Mouse (Mus musculus): ENCODE results near the gene Ttc30a2. TPM values are rescaled to one million over a fixed set of nuclear protein-coding genes. Genes with fewer than 3 reads are reported as not detected.
"Not testable (repeated sequence)": the region's sequence is repeated elsewhere in the genome, so short reads cannot be mapped to it uniquely, and the experiment has no call there.

The Ttc30a2 gene
- 0.06 and 0.09 TPM in 2 replicates for polyA plus RNA-seq (2015; fragmentation: Nextera tagmentation; extraction: Ambion mirVana)

- 32% methylated on average over 23 of the region's 24 CpGs for WGBS (ENCODE audit: insufficient replicate concordance)
- H3K27me3 ChIP-seq; H3K4me2 ChIP-seq; DNase-seq; H3K9me3 ChIP-seq (replicated peaks); H3K36me3 ChIP-seq; H3K9ac ChIP-seq; H3K4me1 ChIP-seq (replicated peaks); H3K4me3 ChIP-seq (replicated peaks); H3K27ac ChIP-seq: not testable (repeated sequence)
- 0 out of 2 replicates have a peak, but pooled peaks have one; percentile 38 for ATAC-seq (ENCODE audit: low read depth)
Measured at GRCm38 (mm10) chr2:75977752-75978368, at the start of gene Ttc30a2. TSS of gene Ttc30a2 (minus strand) at chr2:75978170.

DNA sequence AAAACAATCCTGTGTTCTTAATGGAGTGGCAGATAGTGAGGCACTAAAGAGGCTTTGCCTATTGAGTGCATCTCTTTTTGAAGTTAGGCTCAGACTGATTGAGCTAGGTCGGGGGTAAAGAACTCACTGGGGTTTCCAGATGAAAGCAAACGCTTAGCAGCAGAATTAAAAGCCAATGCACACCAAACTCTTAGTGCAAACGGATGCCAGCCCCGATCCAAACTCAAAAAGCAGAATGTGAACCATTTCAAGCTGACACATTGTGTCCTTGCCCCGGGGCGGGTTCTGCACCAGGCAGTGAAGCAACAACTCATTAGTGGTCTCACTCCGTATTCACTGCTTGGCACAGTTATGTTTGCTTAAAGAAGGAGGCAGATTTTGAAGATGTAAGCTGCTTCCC is 38.9 kb upstream of the Ttc30a2 start:
- no peaks in the 10 kb centered on the region for H3K27me3 ChIP-seq
- no peaks in the 10 kb centered on the region for H3K4me1 ChIP-seq (replicated peaks)
- no peak overlapping the region for H3K9ac ChIP-seq
- H3K9me3 ChIP-seq (replicated peaks) = no peaks in the 10 kb centered on the region
- no peak overlapping the region for H3K4me2 ChIP-seq
- 30% methylated on average over 7 of the region's 7 CpGs for WGBS (ENCODE audit: insufficient replicate concordance)
- no peak overlapping the region for H3K27ac ChIP-seq
- ATAC-seq (ENCODE audit: low read depth) (no peak), DNase-seq (no peak)
- no peak overlapping the region for H3K4me3 ChIP-seq (replicated peaks)
- H3K36me3 ChIP-seq = no peaks in the 10 kb centered on the region

DNA sequence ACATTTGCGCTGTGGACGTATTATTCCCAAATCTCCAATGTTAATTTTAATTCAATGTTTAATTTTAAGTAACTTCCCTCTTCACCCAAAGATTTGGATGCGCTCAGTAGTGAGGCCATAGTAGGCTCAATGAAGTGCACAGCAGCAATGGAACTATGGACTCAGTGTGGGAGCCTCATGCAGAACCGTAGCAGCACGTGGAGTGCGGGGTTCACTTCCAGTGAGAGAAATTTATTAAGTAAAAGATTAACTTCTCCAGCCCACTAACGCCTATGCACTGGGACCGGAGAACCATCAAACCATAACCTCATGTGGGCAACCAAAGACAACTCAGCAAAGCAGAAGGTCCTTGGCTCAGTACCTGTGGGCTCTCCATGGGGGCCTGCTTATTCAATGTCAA is 38.2 kb upstream of the Ttc30a2 start:
- no peaks in the 10 kb centered on the region for H3K9me3 ChIP-seq (replicated peaks)
- no peak for ATAC-seq (ENCODE audit: low read depth)
- H3K36me3 ChIP-seq = no peaks in the 10 kb centered on the region
- H3K4me2 ChIP-seq = no peak overlapping the region
- DNase-seq = no peak
- no peak overlapping the region for H3K9ac ChIP-seq
- 75% methylated on average over 8 of the region's 8 CpGs for WGBS (ENCODE audit: insufficient replicate concordance)
- H3K27me3 ChIP-seq = no peaks in the 10 kb centered on the region
- no peak overlapping the region for H3K4me3 ChIP-seq (replicated peaks)
- H3K27ac ChIP-seq = no peak overlapping the region
- no peaks in the 10 kb centered on the region for H3K4me1 ChIP-seq (replicated peaks)

- H3K27ac ChIP-seq = no peak overlapping the region
- no peaks in the 10 kb centered on the region for H3K27me3 ChIP-seq
- H3K4me1 ChIP-seq (replicated peaks) = no peaks in the 10 kb centered on the region
- DNase-seq = no peak
- ATAC-seq (ENCODE audit: low read depth) = no peak
- no peaks in the 10 kb centered on the region for H3K9me3 ChIP-seq (replicated peaks)
- H3K36me3 ChIP-seq = no peaks in the 10 kb centered on the region
- WGBS (ENCODE audit: insufficient replicate concordance) = 74% methylated on average over 7 of the region's 7 CpGs
- no peak overlapping the region for H3K9ac ChIP-seq
- no peak overlapping the region for H3K4me2 ChIP-seq
- no peak overlapping the region for H3K4me3 ChIP-seq (replicated peaks)
Measured at GRCm38 (mm10) chr2:76015460-76015859, 37.5 kb upstream of the Ttc30a2 start.

DNA sequence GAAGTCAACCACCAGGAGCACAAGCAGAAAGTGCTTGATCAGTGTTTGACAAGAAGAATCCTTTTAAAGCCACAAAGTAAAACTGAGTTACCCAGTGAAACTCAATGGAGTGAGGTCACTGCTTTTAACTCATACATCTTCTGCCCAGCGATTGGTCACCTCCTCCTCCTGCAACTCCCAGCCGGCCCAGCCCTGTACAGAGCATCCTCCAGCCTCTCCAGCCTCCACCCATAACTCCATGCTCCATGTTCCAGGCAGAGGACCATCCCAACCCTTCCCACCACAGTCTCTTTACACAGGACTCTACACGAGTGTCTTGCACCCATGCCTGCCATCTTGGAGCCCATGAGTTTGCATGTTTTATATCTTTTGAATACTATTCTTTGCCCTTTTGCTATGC is 36.7 kb upstream of the Ttc30a2 start:
- no peak overlapping the region for H3K4me3 ChIP-seq (replicated peaks)
- no peak overlapping the region for H3K4me2 ChIP-seq
- ATAC-seq (ENCODE audit: low read depth) (no peak), DNase-seq (no peak)
- H3K27me3 ChIP-seq = no peaks in the 10 kb centered on the region
- H3K4me1 ChIP-seq (replicated peaks) = no peaks in the 10 kb centered on the region
- no peak overlapping the region for H3K27ac ChIP-seq
- H3K36me3 ChIP-seq = no peaks in the 10 kb centered on the region
- 49% methylated on average over 3 of the region's 3 CpGs for WGBS (ENCODE audit: insufficient replicate concordance)
- H3K9ac ChIP-seq = no peak overlapping the region
- H3K9me3 ChIP-seq (replicated peaks) = no peaks in the 10 kb centered on the region

GRCm38 (mm10) chr2:76006194-76006593 is 28.2 kb upstream of the Ttc30a2 start:
- ATAC-seq (ENCODE audit: low read depth) (no peak), DNase-seq (no peak)
- Histone ChIP-seq H3K27ac (no peak overlapping the region), H3K4me2 (no peak overlapping the region), H3K27me3 (no peaks in the 10 kb centered on the region), H3K9ac (no peak overlapping the region), H3K4me3 (replicated peaks) (no peak overlapping the region), H3K4me1 (replicated peaks) (no peaks in the 10 kb centered on the region), H3K36me3 (no peaks in the 10 kb centered on the region), H3K9me3 (replicated peaks) (no peaks in the 10 kb centered on the region)
- WGBS (ENCODE audit: insufficient replicate concordance) = 35% methylated on average over 4 of the region's 4 CpGs

DNA sequence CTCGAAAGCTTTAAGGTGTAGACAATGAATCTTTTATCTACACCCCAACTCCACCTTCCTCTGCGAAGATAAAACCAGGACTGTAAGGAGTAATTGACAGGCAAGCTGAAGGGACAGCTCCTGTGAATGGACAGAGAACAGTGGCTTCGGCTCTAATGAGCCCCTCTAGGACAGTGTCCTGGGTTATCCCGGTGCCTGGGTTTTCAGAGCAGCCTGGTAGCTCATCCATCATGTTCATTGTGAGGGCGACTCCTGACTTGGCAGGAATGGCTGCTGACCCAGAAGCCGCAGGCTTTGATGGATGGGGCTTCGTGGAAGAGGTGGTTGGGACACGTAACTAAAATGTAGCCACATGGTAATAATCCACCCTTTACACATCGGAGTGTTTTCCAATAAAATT is 24.9 kb upstream of the Ttc30a2 start:
- WGBS (ENCODE audit: insufficient replicate concordance) = 56% methylated on average over 9 of the region's 9 CpGs
- no peak for ATAC-seq (ENCODE audit: low read depth)

GRCm38 (mm10) chr2:76001392-76001791 is 23.4 kb upstream of the Ttc30a2 start:
- 23% methylated on average over 8 of the region's 8 CpGs for WGBS (ENCODE audit: insufficient replicate concordance)
- DNase-seq (no peak), ATAC-seq (ENCODE audit: low read depth) (no peak)
- H3K36me3 ChIP-seq = no peaks in the 10 kb centered on the region
- no peak overlapping the region for H3K9ac ChIP-seq
- no peak overlapping the region for H3K4me2 ChIP-seq
- H3K4me3 ChIP-seq (replicated peaks) = no peak overlapping the region
- H3K9me3 ChIP-seq (replicated peaks) = no peaks in the 10 kb centered on the region
- H3K27ac ChIP-seq = no peak overlapping the region
- H3K27me3 ChIP-seq = no peaks in the 10 kb centered on the region
- no peaks in the 10 kb centered on the region for H3K4me1 ChIP-seq (replicated peaks)

More for the DNA sequence above, 24.9 kb upstream of the Ttc30a2 start:
- H3K36me3 ChIP-seq = no peaks in the 10 kb centered on the region
- H3K4me1 ChIP-seq (replicated peaks) = no peaks in the 10 kb centered on the region
- H3K4me3 ChIP-seq (replicated peaks) = no peak overlapping the region
- no peak overlapping the region for H3K9ac ChIP-seq
- no peaks in the 10 kb centered on the region for H3K27me3 ChIP-seq
- no peaks in the 10 kb centered on the region for H3K9me3 ChIP-seq (replicated peaks)
- H3K27ac ChIP-seq = no peak overlapping the region
- H3K4me2 ChIP-seq = no peak overlapping the region
- no peak for DNase-seq

DNA sequence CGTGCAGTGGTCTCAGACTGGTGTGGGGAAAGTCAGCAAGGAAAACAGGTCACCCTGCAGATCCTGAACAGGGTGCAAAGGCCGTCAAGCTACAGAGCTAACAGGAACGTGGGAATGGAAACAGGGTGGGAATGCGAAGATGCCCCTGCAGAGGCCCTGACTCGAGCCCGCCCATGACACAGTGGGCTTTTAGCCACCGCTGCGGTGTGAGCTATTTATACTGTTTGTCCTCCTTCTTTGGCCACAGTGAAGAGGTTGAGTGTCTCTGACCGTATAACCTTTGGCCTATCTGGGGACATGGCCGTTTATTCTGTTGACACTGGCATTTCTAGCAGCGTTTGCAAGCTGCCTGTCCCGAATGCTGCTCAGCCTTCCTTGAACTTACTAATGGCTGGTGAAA is 21.7 kb upstream of the Ttc30a2 start:
- Histone ChIP-seq H3K36me3 (no peaks in the 10 kb centered on the region), H3K4me2 (no peak overlapping the region), H3K9me3 (replicated peaks) (no peaks in the 10 kb centered on the region), H3K27ac (no peak overlapping the region), H3K4me3 (replicated peaks) (no peak overlapping the region), H3K4me1 (replicated peaks) (no peaks in the 10 kb centered on the region), H3K27me3 (no peaks in the 10 kb centered on the region), H3K9ac (no peak overlapping the region)
- WGBS (ENCODE audit: insufficient replicate concordance) = 60% methylated on average over 12 of the region's 12 CpGs
- ATAC-seq (ENCODE audit: low read depth) (no peak), DNase-seq (no peak)

GRCm38 (mm10) chr2:75998692-75999091 is 20.7 kb upstream of the Ttc30a2 start:
- ATAC-seq (ENCODE audit: low read depth) (no peak), DNase-seq (no peak)
- no peak overlapping the region for H3K4me3 ChIP-seq (replicated peaks)
- H3K9ac ChIP-seq = no peak overlapping the region
- no peaks in the 10 kb centered on the region for H3K27me3 ChIP-seq
- H3K4me1 ChIP-seq (replicated peaks) = no peaks in the 10 kb centered on the region
- H3K9me3 ChIP-seq (replicated peaks) = no peaks in the 10 kb centered on the region
- H3K36me3 ChIP-seq = no peaks in the 10 kb centered on the region
- WGBS (ENCODE audit: insufficient replicate concordance) = 52% methylated on average over 8 of the region's 8 CpGs
- H3K27ac ChIP-seq = no peak overlapping the region
- H3K4me2 ChIP-seq = no peak overlapping the region

DNA sequence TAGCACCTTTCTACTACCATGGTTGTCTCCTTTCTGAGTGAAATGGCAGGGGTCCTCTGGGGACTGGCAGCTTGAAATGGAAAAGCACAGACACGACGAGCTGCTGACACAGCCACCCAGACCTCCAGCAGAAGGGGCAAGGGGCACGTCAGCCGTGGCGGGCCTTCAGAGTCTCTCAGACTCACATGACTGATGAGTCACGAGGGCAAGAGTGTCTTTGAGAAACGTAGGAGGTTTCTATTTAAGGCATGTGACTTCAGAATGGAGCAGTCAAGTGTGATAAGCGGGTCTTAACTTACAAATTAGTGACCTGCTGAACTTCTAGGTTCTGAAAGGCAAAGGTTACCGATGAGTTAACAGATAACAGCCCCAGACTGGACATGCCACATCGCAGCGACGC is 19.8 kb upstream of the Ttc30a2 start:
- no peaks in the 10 kb centered on the region for H3K36me3 ChIP-seq
- ATAC-seq (ENCODE audit: low read depth) (no peak), DNase-seq (no peak)
- no peaks in the 10 kb centered on the region for H3K4me1 ChIP-seq (replicated peaks)
- WGBS (ENCODE audit: insufficient replicate concordance) = 49% methylated on average over 12 of the region's 12 CpGs
- no peak overlapping the region for H3K9ac ChIP-seq
- no peak overlapping the region for H3K4me3 ChIP-seq (replicated peaks)
- H3K4me2 ChIP-seq = no peak overlapping the region
- no peaks in the 10 kb centered on the region for H3K27me3 ChIP-seq
- H3K27ac ChIP-seq = no peak overlapping the region
- no peaks in the 10 kb centered on the region for H3K9me3 ChIP-seq (replicated peaks)

- H3K4me3 ChIP-seq (replicated peaks) = no peak overlapping the region
- no peak overlapping the region for H3K4me2 ChIP-seq
- H3K4me1 ChIP-seq (replicated peaks) = no peaks in the 10 kb centered on the region
- H3K36me3 ChIP-seq = no peaks in the 10 kb centered on the region
- WGBS (ENCODE audit: insufficient replicate concordance) = 86% methylated on average over 11 of the region's 11 CpGs
- H3K9ac ChIP-seq = no peak overlapping the region
- no peak overlapping the region for H3K27ac ChIP-seq
- no peaks in the 10 kb centered on the region for H3K27me3 ChIP-seq
- ATAC-seq (ENCODE audit: low read depth) (no peak), DNase-seq (no peak)
- H3K9me3 ChIP-seq (replicated peaks) = no peaks in the 10 kb centered on the region
Measured at GRCm38 (mm10) chr2:75994841-75995240, 16.9 kb upstream of the Ttc30a2 start.

Measured in liver, embryonic 13.5 days (tissue).